Mouse (Mus musculus): ENCODE results near the gene Spdye4a. TPM values are rescaled to one million over a fixed set of nuclear protein-coding genes. Genes with fewer than 3 reads are reported as not detected.
A peak's percentile ranks its signal among the peaks of the same experiment; 100 is the strongest.

The Spdye4a gene
- polyA plus RNA-seq, 1 experiment from 2014 or later = not detected

GRCm38 (mm10) chr5:143265409-143265808 is 38.7 kb upstream of the Spdye4a start:
- H3K4me3 ChIP-seq (ENCODE audit: low read length) = no peak overlapping the region
- 17% methylated on average over 1 of the region's 1 CpGs for WGBS
- H3K27ac ChIP-seq (ENCODE audit: low read length) = no peak overlapping the region
- no peaks in the 10 kb centered on the region for H3K9me3 ChIP-seq (ENCODE audit: low read length)
- no peak overlapping the region for H3K9ac ChIP-seq (replicated peaks; ENCODE audit: low read length)
- no peaks in the 10 kb centered on the region for H3K27me3 ChIP-seq (ENCODE audit: insufficient read depth, low read length)
- no peak overlapping the region for H3K4me2 ChIP-seq (replicated peaks; ENCODE audit: low read depth, low read length)
- H3K36me3 ChIP-seq (ENCODE audit: insufficient read depth, low read length) = peaks cover 7% of the 10 kb centered on the region
- no peak for ATAC-seq (ENCODE audit: low FRiP score, low TSS enrichment)
- peaks cover 8% of the 10 kb centered on the region for H3K4me1 ChIP-seq (ENCODE audit: insufficient read depth, low read length)

DNA sequence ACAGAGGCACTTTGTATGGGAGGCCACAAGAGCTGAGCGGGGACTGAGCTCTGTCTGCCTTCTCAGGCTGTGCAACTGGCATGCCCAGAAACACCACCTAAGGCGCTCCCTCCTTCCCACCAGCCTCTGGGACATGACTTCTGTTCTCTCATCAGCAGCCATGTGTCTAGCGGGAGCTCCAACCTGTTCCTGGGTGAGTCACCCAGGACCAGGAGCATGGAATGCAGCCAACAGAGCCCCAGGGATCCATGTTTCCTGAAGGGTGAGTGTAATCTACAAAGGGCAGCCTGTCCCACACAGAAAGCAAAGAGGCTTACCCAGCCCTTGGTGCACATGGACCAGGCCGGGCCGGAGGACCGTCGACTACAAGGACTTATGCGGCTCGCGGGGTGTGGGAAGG is 38.0 kb upstream of the Spdye4a start:
- H3K27me3 ChIP-seq (ENCODE audit: insufficient read depth, low read length) = no peaks in the 10 kb centered on the region

GRCm38 (mm10) chr5:143261636-143262035 is 34.9 kb upstream of the Spdye4a start:
- no peak overlapping the region for H3K27ac ChIP-seq (ENCODE audit: low read length)
- peaks cover 11% of the 10 kb centered on the region for H3K27me3 ChIP-seq (ENCODE audit: insufficient read depth, low read length)
- no peak overlapping the region for H3K4me3 ChIP-seq (ENCODE audit: low read length)
- peaks cover 7% of the 10 kb centered on the region for H3K36me3 ChIP-seq (ENCODE audit: insufficient read depth, low read length)
- WGBS = 94% methylated on average over 8 of the region's 8 CpGs
- no peak overlapping the region for H3K9ac ChIP-seq (replicated peaks; ENCODE audit: low read length)
- H3K4me2 ChIP-seq (replicated peaks; ENCODE audit: low read depth, low read length) = no peak overlapping the region
- no peaks in the 10 kb centered on the region for H3K9me3 ChIP-seq (ENCODE audit: low read length)
- no peak for ATAC-seq (ENCODE audit: low FRiP score, low TSS enrichment)
- no peaks in the 10 kb centered on the region for H3K4me1 ChIP-seq (ENCODE audit: insufficient read depth, low read length)

More for the DNA sequence above, 38.0 kb upstream of the Spdye4a start:
- Histone ChIP-seq H3K36me3 (ENCODE audit: insufficient read depth, low read length) (peaks cover 7% of the 10 kb centered on the region), H3K4me3 (ENCODE audit: low read length) (no peak overlapping the region), H3K9ac (replicated peaks; ENCODE audit: low read length) (no peak overlapping the region), H3K4me1 (ENCODE audit: insufficient read depth, low read length) (peaks cover 6% of the 10 kb centered on the region), H3K27ac (ENCODE audit: low read length) (no peak overlapping the region), H3K9me3 (ENCODE audit: low read length) (no peaks in the 10 kb centered on the region), H3K4me2 (replicated peaks; ENCODE audit: low read depth, low read length) (no peak overlapping the region)
- WGBS = 92% methylated on average over 10 of the region's 10 CpGs
- ATAC-seq (ENCODE audit: low FRiP score, low TSS enrichment) = no peak

DNA sequence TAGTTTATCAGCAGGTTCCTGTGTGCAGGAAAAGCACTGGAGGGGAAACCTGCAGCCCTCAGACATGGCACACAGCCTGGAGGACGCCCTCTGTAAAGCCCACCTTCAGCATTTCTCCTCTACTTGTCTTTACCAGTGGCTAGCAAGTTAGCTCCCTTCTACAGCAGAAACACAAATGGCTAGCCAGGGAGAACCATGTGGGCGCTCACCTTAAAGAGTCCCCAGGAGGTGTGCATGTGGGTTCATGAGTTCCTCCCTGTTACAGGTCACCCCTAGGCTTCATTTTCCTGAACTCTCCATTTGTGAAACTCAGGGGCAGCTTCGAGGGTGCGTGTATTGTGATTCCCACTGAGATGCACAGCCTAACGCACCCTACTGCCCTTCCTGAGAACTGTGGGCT is 29.1 kb upstream of the Spdye4a start:
- Histone ChIP-seq H3K9me3 (ENCODE audit: low read length) (no peaks in the 10 kb centered on the region), H3K4me2 (replicated peaks; ENCODE audit: low read depth, low read length) (no peak overlapping the region), H3K4me1 (ENCODE audit: insufficient read depth, low read length) (peaks cover 26% of the 10 kb centered on the region), H3K4me3 (ENCODE audit: low read length) (no peak overlapping the region), H3K9ac (replicated peaks; ENCODE audit: low read length) (no peak overlapping the region), H3K27ac (ENCODE audit: low read length) (no peak overlapping the region), H3K36me3 (ENCODE audit: insufficient read depth, low read length) (0 out of 2 replicates have a peak, but pooled peaks cover 9% of the 10 kb centered on the region), H3K27me3 (ENCODE audit: insufficient read depth, low read length) (peaks cover 69% of the 10 kb centered on the region)
- 87% methylated on average over 5 of the region's 5 CpGs for WGBS
- no peak for ATAC-seq (ENCODE audit: low FRiP score, low TSS enrichment)

- 0 out of 2 replicates have a peak, but pooled peaks have one; percentile 3 for ATAC-seq (ENCODE audit: low FRiP score, low TSS enrichment)
- H3K4me2 ChIP-seq (replicated peaks; ENCODE audit: low read depth, low read length) = peak overlapping the region; percentile 78
- H3K9ac ChIP-seq (replicated peaks; ENCODE audit: low read length) = no peak overlapping the region
- H3K4me3 ChIP-seq (ENCODE audit: low read length) = peak overlapping the region; percentile 47
- H3K27me3 ChIP-seq (ENCODE audit: insufficient read depth, low read length) = peaks cover 69% of the 10 kb centered on the region
- H3K9me3 ChIP-seq (ENCODE audit: low read length) = no peaks in the 10 kb centered on the region
- H3K27ac ChIP-seq (ENCODE audit: low read length) = no peak overlapping the region
- 0 out of 2 replicates have a peak, but pooled peaks cover 9% of the 10 kb centered on the region for H3K36me3 ChIP-seq (ENCODE audit: insufficient read depth, low read length)
- H3K4me1 ChIP-seq (ENCODE audit: insufficient read depth, low read length) = peaks cover 26% of the 10 kb centered on the region
- WGBS = 19% methylated on average over 24 of the region's 24 CpGs
Observed at GRCm38 (mm10) chr5:143255131-143255519, 28.4 kb upstream of the Spdye4a start.

- Histone ChIP-seq H3K9ac (replicated peaks; ENCODE audit: low read length) (0 out of 2 replicates have a peak overlapping the region, but pooled peaks have one; percentile 31), H3K9me3 (ENCODE audit: low read length) (no peaks in the 10 kb centered on the region), H3K27ac (ENCODE audit: low read length) (no peak overlapping the region), H3K4me2 (replicated peaks; ENCODE audit: low read depth, low read length) (peak overlapping the region; percentile 78), H3K27me3 (ENCODE audit: insufficient read depth, low read length) (peaks cover 69% of the 10 kb centered on the region), H3K4me1 (ENCODE audit: insufficient read depth, low read length) (peaks cover 26% of the 10 kb centered on the region), H3K36me3 (ENCODE audit: insufficient read depth, low read length) (0 out of 2 replicates have a peak, but pooled peaks cover 9% of the 10 kb centered on the region), H3K4me3 (ENCODE audit: low read length) (peak overlapping the region; percentile 47)
- ATAC-seq (ENCODE audit: low FRiP score, low TSS enrichment) = peak; percentile 43
- 13% methylated on average over 65 of the region's 66 CpGs for WGBS
Observed at GRCm38 (mm10) chr5:143254487-143255130, 27.9 kb upstream of the Spdye4a start.

GRCm38 (mm10) chr5:143253881-143254486 is 27.3 kb upstream of the Spdye4a start:
- Histone ChIP-seq H3K4me2 (replicated peaks; ENCODE audit: low read depth, low read length) (peak overlapping the region; percentile 78), H3K4me3 (ENCODE audit: low read length) (peak overlapping the region; percentile 47), H3K27ac (ENCODE audit: low read length) (no peak overlapping the region), H3K27me3 (ENCODE audit: insufficient read depth, low read length) (peaks cover 69% of the 10 kb centered on the region), H3K4me1 (ENCODE audit: insufficient read depth, low read length) (peaks cover 26% of the 10 kb centered on the region), H3K9me3 (ENCODE audit: low read length) (no peaks in the 10 kb centered on the region), H3K36me3 (ENCODE audit: insufficient read depth, low read length) (0 out of 2 replicates have a peak, but pooled peaks cover 9% of the 10 kb centered on the region), H3K9ac (replicated peaks; ENCODE audit: low read length) (peak overlapping the region; percentile 31; the same call in 1 of the 2 replicates)
- WGBS = 4% methylated on average over 81 of the region's 81 CpGs
- ATAC-seq (ENCODE audit: low FRiP score, low TSS enrichment) = no peak; the same call in 1 of the 2 replicates

DNA sequence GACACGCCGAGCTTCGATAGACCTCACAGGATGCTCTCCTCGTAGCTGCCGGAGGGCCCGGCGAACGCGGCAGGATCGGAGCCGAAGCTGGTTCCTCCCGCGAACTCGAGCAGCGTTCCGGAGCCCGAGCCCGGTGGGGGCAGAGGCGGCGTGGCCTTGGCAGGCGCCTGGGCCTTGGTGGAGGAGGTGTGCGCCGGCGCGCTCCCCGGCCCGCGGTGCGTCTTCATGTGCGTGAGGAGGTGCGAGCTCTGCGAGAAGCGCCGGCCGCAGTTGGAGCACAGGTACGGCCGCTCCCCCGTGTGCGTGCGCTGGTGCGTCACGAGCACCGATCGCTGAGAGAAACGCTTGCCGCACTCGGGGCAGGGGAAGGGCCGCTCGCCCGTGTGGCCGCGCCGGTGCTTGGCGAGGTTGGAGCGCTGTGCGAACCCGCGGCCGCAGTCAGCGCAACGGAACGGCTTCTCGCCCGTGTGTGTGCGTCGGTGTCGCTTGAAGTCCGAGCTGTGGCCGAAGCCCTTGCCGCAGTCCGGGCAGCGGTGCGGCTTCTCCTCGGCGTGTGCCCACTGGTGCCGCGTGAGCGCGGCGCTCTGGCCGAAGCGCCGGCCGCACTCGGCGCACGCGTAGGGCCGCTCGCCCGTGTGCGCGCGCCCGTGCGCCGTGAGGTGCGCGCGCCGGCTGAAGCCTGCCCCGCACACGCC is 26.6 kb upstream of the Spdye4a start:
- Histone ChIP-seq H3K9me3 (ENCODE audit: low read length) (no peaks in the 10 kb centered on the region), H3K4me3 (ENCODE audit: low read length) (peak overlapping the region; percentile 47), H3K36me3 (ENCODE audit: insufficient read depth, low read length) (0 out of 2 replicates have a peak, but pooled peaks cover 10% of the 10 kb centered on the region), H3K4me2 (replicated peaks; ENCODE audit: low read depth, low read length) (peak overlapping the region; percentile 78), H3K27ac (ENCODE audit: low read length) (no peak overlapping the region), H3K27me3 (ENCODE audit: insufficient read depth, low read length) (peaks cover 69% of the 10 kb centered on the region), H3K9ac (replicated peaks; ENCODE audit: low read length) (peak overlapping the region; percentile 31; the same call in 1 of the 2 replicates), H3K4me1 (ENCODE audit: insufficient read depth, low read length) (peaks cover 26% of the 10 kb centered on the region)
- WGBS = 2% methylated on average over 88 of the region's 103 CpGs
- peak; percentile 18; the same call in 1 of the 2 replicates for ATAC-seq (ENCODE audit: low FRiP score, low TSS enrichment)

- peak overlapping the region; percentile 78 for H3K4me2 ChIP-seq (replicated peaks; ENCODE audit: low read depth, low read length)
- H3K27ac ChIP-seq (ENCODE audit: low read length) = no peak overlapping the region
- ATAC-seq (ENCODE audit: low FRiP score, low TSS enrichment) = no peak
- no peaks in the 10 kb centered on the region for H3K9me3 ChIP-seq (ENCODE audit: low read length)
- peak overlapping the region; percentile 47 for H3K4me3 ChIP-seq (ENCODE audit: low read length)
- H3K9ac ChIP-seq (replicated peaks; ENCODE audit: low read length) = no peak overlapping the region
- peaks cover 69% of the 10 kb centered on the region for H3K27me3 ChIP-seq (ENCODE audit: insufficient read depth, low read length)
- H3K36me3 ChIP-seq (ENCODE audit: insufficient read depth, low read length) = peaks cover 15% of the 10 kb centered on the region; the same call in 1 of the 2 replicates
- peaks cover 26% of the 10 kb centered on the region for H3K4me1 ChIP-seq (ENCODE audit: insufficient read depth, low read length)
- 23% methylated on average over 18 of the region's 18 CpGs for WGBS
Observed at GRCm38 (mm10) chr5:143252791-143253185, 26.1 kb upstream of the Spdye4a start.

All from kidney, embryonic 16.5 days (tissue).